Mouse (Mus musculus) spleen, adult 2 months (tissue): ENCODE results near the gene Ptms. TPM values are rescaled to one million over a fixed set of nuclear protein-coding genes. Genes with fewer than 3 reads are reported as not detected.

Experiments
- DNase-seq, 2 experiments: peaks; one replicate each; pipeline versions ENCODE4 v3.0.0 to v3.0.0-alpha.2; 2012 to 2021; ENCODE audit warnings: low spot score in 2 of 2, low read depth in 1 of 2
- H3K27ac ChIP-seq: fragments of 200-500 bp; 2 replicates; pipeline ENCODE4 v1.5.1; 2012; ENCODE audit warnings: low read length, inconsistent platforms; ENCODE audit not compliant: insufficient read depth
- H3K27me3 ChIP-seq: fragments of 200-500 bp; 2 replicates; pipeline ENCODE4 v1.6.1; 2012; ENCODE audit warnings: mild to moderate bottlenecking, moderate library complexity, low read length, inconsistent platforms; ENCODE audit not compliant: control insufficient read depth, insufficient read depth
- H3K36me3 ChIP-seq: fragments of 200-500 bp; 2 replicates; pipeline ENCODE4 v1.6.1; 2012; ENCODE audit warnings: mild to moderate bottlenecking, low read length, inconsistent platforms; ENCODE audit not compliant: control insufficient read depth, insufficient read depth
- H3K4me1 ChIP-seq: fragments of 200-500 bp; 2 replicates; pipeline ENCODE4 v1.6.1; 2011; ENCODE audit warnings: inconsistent platforms; ENCODE audit not compliant: control insufficient read depth, insufficient read depth, insufficient read length
- H3K4me3 ChIP-seq: fragments of 200-500 bp; 2 replicates; pipeline ENCODE4 v1.5.1; 2011; ENCODE audit warnings: mild to moderate bottlenecking, inconsistent platforms; ENCODE audit not compliant: insufficient read depth, insufficient read length; ENCODE audit errors: extremely low read depth
- CTCF ChIP-seq: fragments of 200-500 bp; IDR thresholded peaks from 2 replicates; pipeline ENCODE4 v1.5.1; 2011; ENCODE audit warnings: mild to moderate bottlenecking, inconsistent platforms; ENCODE audit not compliant: insufficient read depth, insufficient read length, insufficient replicate concordance; ENCODE audit errors: extremely low read depth
- POLR2A ChIP-seq: fragments of 200-500 bp; IDR thresholded peaks from 2 replicates; pipeline ENCODE4 v1.6.1; 2011; ENCODE audit warnings: low read depth, low read length, inconsistent platforms
- WGBS: fragments of 180-500 bp; shearing (Covaris S2); methylation state at CpG from one replicate; pipeline ENCODE4 v1.1.7; 2018; 5-methylcytosine and 5-hydroxymethylcytosine counted together
- polyA plus RNA-seq: library from polyadenylated mRNA; depleted of rRNA; stranded (reverse); fragments of >200 nt; gene quantifications from 2 replicates; pipeline ENCODE4 v1.2.3, GENCODE M21; 2012

Ptms gene
- polyA plus RNA-seq, 1 experiment: 450 TPM

- Histone ChIP-seq H3K27me3 (no peaks in the 10 kb centered on the region; the same call in 1 of the 2 replicates), H3K4me1 (peaks cover 7% of the 10 kb centered on the region), H3K36me3 (no peaks in the 10 kb centered on the region), H3K4me3 (no peak overlapping the region), H3K27ac (no peak overlapping the region)
- no peak for TF ChIP-seq CTCF
- no peak for TF ChIP-seq POLR2A
- WGBS: 6% methylated on average over 1 of the region's 1 CpGs
- DNase-seq: no peak
Observed at GRCm38 (mm10) chr6:124907767-124908166, 12.1 kb downstream of the Ptms start.

- H3K27ac ChIP-seq: no peak overlapping the region
- no peaks in the 10 kb centered on the region for H3K36me3 ChIP-seq
- WGBS: 90% methylated on average over 14 of the region's 16 CpGs
- H3K27me3 ChIP-seq: no peaks in the 10 kb centered on the region; the same call in 1 of the 2 replicates
- H3K4me1 ChIP-seq: peaks cover 16% of the 10 kb centered on the region
- DNase-seq: no peak
- TF ChIP-seq POLR2A (no peak), CTCF (no peak)
- no peak overlapping the region for H3K4me3 ChIP-seq
Observed at GRCm38 (mm10) chr6:124904991-124905860, 14.7 kb downstream of the Ptms start.

GRCm38 (mm10) chr6:124904161-124904981 lies 15.5 kb downstream of the Ptms start:
- peak overlapping the region; percentile 59 for H3K27ac ChIP-seq
- WGBS: 47% methylated on average over 24 of the region's 24 CpGs

DNA sequence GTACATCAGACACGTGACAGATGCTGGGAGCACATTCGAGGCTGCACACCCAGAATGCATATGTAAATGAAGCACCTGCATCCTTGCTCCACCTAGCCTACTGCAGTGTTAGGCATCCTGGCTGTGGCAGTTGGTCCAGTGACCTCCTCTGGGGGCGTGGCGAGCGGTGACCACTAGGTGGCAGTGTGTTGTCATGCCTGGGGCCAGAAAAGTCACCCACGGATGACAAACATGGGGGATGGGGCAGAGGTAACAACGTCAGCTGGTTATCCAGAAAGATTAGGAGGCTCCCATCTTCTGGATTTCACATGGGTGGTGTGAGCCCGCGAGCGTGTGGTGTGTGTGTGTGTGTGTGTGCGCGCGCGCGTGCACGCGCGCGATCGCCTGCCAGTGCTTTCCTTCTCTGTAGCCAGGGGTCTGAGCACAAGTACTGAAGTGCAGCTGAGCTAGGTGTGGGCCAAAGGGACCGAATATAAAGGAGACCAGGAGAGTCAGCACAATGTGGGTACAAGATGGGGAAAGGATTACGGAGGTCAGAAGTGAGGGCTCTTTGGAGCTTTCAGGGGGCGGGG lies 16.2 kb downstream of the Ptms start:
- peak overlapping the region; percentile 59 for H3K27ac ChIP-seq
- peak; percentile 99 for TF ChIP-seq CTCF
- no peak for TF ChIP-seq POLR2A
- H3K27me3 ChIP-seq: no peaks in the 10 kb centered on the region
- WGBS: under 1% methylated on average over 23 of the region's 23 CpGs
- peak; percentile 75 to 95 for DNase-seq
- H3K4me1 ChIP-seq: peaks cover 14% of the 10 kb centered on the region
- H3K36me3 ChIP-seq: no peaks in the 10 kb centered on the region
- peak overlapping the region; percentile 50 for H3K4me3 ChIP-seq

More at GRCm38 (mm10) chr6:124904161-124904981, 15.5 kb downstream of the Ptms start:
- Histone ChIP-seq H3K27me3 (no peaks in the 10 kb centered on the region), H3K4me1 (peaks cover 13% of the 10 kb centered on the region), H3K4me3 (peak overlapping the region; percentile 50), H3K36me3 (no peaks in the 10 kb centered on the region)
- peak in 1 of 2 experiments; percentile 36 for DNase-seq
- TF ChIP-seq CTCF (peak; percentile 42; the same call in 1 of the 2 replicates), POLR2A (no peak)

DNA sequence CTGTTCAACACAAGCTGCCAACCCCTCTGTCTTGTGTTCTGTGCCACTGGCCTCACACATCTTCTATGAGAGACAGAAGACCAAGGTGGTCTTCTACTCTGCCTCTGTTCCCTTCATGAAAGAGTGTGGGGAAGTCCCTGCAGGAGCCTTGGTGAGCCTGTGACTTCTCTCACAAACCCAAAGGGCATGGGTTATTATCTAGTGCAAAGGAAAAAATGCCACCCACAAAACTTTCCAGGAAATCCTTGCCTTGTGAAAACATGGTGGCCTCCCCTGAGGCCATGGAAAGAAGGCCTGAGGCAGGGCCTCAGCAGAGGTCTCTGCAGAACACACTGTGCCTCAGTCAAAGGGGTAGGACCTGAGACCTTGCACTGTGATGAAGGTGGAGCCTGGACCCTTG lies 18.1 kb downstream of the Ptms start:
- DNase-seq: no peak
- no peak overlapping the region for H3K4me3 ChIP-seq
- H3K27ac ChIP-seq: no peak overlapping the region
- H3K36me3 ChIP-seq: no peaks in the 10 kb centered on the region
- TF ChIP-seq CTCF (no peak), POLR2A (no peak)
- peaks cover 15% of the 10 kb centered on the region; the same call in 1 of the 2 replicates for H3K4me1 ChIP-seq
- H3K27me3 ChIP-seq: no peaks in the 10 kb centered on the region

GRCm38 (mm10) chr6:124900801-124901480 lies 19.0 kb downstream of the Ptms start:
- Histone ChIP-seq H3K36me3 (no peaks in the 10 kb centered on the region), H3K27me3 (no peaks in the 10 kb centered on the region), H3K4me1 (peaks cover 15% of the 10 kb centered on the region; the same call in 1 of the 2 replicates), H3K4me3 (no peak overlapping the region), H3K27ac (peak overlapping the region; percentile 42)
- DNase-seq: peak in 1 of 2 experiments; percentile 25
- WGBS: 35% methylated on average over 10 of the region's 10 CpGs
- TF ChIP-seq CTCF (no peak), POLR2A (no peak)
